Mouse (Mus musculus) cerebellum, adult 2 months (tissue): ENCODE data around the gene Kcnc2. TPM values are rescaled to one million over a fixed set of nuclear protein-coding genes. Genes with fewer than 3 reads are reported as not detected.

Experiments used
- DNase-seq, 2 experiments: peaks; one replicate each; pipeline ENCODE4 v3.0.0; 2021
- H3K27ac ChIP-seq: fragments of 200-500 bp; 2 replicates; pipeline ENCODE4 v1.5.1; 2012; ENCODE audit warnings: low read length, control low read depth, inconsistent platforms; ENCODE audit not compliant: insufficient read depth
- H3K27me3 ChIP-seq: fragments of 200-500 bp; 2 replicates; pipeline ENCODE4 v1.6.1; 2012; ENCODE audit warnings: inconsistent platforms, mild to moderate bottlenecking, low read length, moderate library complexity; ENCODE audit not compliant: control insufficient read depth, insufficient read depth
- H3K4me1 ChIP-seq: fragments of 200-500 bp; 2 replicates; pipeline ENCODE4 v1.6.1; 2011; ENCODE audit warnings: low read length; ENCODE audit not compliant: control insufficient read depth, insufficient read depth
- H3K4me3 ChIP-seq: fragments of 200-500 bp; replicated peaks from 2 replicates; pipeline ENCODE3; 2011; ENCODE audit warnings: mild to moderate bottlenecking, low read depth, low read length, control low read depth; ENCODE audit not compliant: insufficient read depth
- CTCF ChIP-seq: fragments of 200-500 bp; IDR thresholded peaks from 2 replicates; pipeline ENCODE4 v1.5.1; 2011; ENCODE audit warnings: low read depth, mild to moderate bottlenecking, control low read depth, low read length, moderate library complexity, borderline replicate concordance; ENCODE audit not compliant: insufficient read depth
- POLR2A ChIP-seq: fragments of 200-500 bp; IDR thresholded peaks from 2 replicates; pipeline ENCODE4 v1.6.1; 2011; ENCODE audit warnings: low read length, control low read depth, borderline replicate concordance; ENCODE audit not compliant: insufficient read depth
- whole genome bisulfite sequencing: fragments of 180-500 bp; shearing (Covaris S2); methylation state at CpG from one replicate; pipeline ENCODE4 v1.1.7; 2018; 5-methylcytosine and 5-hydroxymethylcytosine counted together
- polyA plus RNA-seq: library from polyadenylated mRNA; depleted of rRNA; stranded (reverse); fragments of >200 nt; gene quantifications from 2 replicates; pipeline ENCODE4 v1.2.3, GENCODE M21; 2012

Gene Kcnc2
- polyA plus RNA-seq, 1 experiment = 21.1 TPM

- no peak overlapping the region for H3K27ac ChIP-seq
- no peaks in the 10 kb centered on the region for H3K27me3 ChIP-seq
- DNase-seq = no peak
- H3K4me3 ChIP-seq = no peak overlapping the region
- WGBS = 86% methylated on average over 2 of the region's 2 CpGs
- TF ChIP-seq POLR2A (no peak), CTCF (no peak)
- no peaks in the 10 kb centered on the region for H3K4me1 ChIP-seq
Measured at GRCm38 (mm10) chr10:112409525-112409924, 138.6 kb downstream of the Kcnc2 start.

DNA sequence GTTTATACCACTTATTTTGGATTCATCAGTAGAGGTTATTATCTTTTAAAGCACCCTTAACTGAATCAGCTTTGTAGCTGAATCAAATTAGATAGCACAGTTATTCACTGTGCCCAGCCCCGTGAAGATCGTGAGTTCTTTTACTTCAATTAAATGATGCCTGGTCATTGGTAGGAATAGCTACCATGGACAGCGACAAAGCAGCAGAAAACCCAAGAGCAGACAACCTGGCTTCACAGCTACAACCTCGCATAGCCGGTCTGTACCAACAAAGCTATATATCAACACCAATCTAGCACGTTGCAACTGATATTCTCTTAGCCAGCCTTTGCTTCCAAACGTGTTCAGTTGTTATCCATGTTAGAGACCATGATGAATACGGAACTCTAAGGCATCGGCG lies 152.4 kb downstream of the Kcnc2 start:
- WGBS = 61% methylated on average over 10 of the region's 10 CpGs
- no peaks in the 10 kb centered on the region for H3K4me1 ChIP-seq
- H3K4me3 ChIP-seq = no peak overlapping the region
- no peaks in the 10 kb centered on the region for H3K27me3 ChIP-seq
- DNase-seq = no peak
- TF ChIP-seq POLR2A = no peak
- H3K27ac ChIP-seq = no peak overlapping the region

GRCm38 (mm10) chr10:112436950-112437349 lies 166.0 kb downstream of the Kcnc2 start:
- TF ChIP-seq CTCF = no peak
- TF ChIP-seq POLR2A = no peak
- DNase-seq = no peak
- 77% methylated on average over 2 of the region's 2 CpGs for WGBS
- H3K27me3 ChIP-seq = no peaks in the 10 kb centered on the region
- H3K27ac ChIP-seq = no peak overlapping the region
- H3K4me3 ChIP-seq = no peak overlapping the region
- H3K4me1 ChIP-seq = no peaks in the 10 kb centered on the region

DNA sequence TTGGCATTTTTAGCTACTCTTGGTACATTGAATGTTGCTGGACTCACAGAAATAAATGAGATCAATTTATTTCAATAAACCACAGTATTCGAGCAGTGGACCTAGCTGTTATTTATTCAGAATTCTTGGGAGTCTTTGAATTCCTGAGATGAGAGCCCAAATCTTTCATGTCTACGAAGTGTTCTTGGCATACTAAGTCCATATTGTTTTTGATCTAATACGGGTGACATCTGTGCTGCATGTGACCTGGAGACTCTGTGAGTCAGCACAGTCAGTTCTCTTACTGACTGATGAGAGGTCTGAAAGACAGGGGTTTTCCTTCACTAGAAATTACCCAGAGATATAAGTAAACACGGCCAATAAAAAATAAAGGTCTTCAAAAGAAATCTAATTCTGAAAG lies 173.7 kb downstream of the Kcnc2 start:
- TF ChIP-seq POLR2A (no peak), CTCF (no peak)
- Histone ChIP-seq H3K27me3 (no peaks in the 10 kb centered on the region), H3K4me1 (no peaks in the 10 kb centered on the region), H3K27ac (no peak overlapping the region), H3K4me3 (no peak overlapping the region)
- DNase-seq = no peak
- WGBS = 64% methylated on average over 4 of the region's 4 CpGs

DNA sequence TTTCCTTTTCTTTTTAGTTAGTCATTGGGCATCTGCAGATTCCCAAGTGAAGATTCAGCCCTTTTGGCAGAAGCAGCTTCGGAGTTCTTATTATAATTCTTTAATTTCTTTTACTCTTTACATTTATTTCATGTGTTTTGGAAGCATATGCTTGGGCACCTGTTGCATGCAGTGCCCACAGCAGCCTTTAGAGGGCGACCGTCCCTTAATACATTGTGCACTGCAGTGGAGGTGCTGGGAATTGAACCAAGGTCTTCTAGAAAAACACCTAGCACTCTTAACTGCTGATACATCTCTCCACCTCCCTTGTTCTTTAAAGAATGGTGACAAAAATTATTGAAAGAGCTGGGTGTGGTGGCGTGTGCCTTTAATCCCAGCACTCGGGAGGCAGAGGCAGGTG lies 180.0 kb downstream of the Kcnc2 start:
- Histone ChIP-seq H3K27ac (no peak overlapping the region), H3K4me1 (no peaks in the 10 kb centered on the region), H3K27me3 (no peaks in the 10 kb centered on the region), H3K4me3 (no peak overlapping the region)
- 81% methylated on average over 5 of the region's 5 CpGs for WGBS
- no peak for DNase-seq
- TF ChIP-seq POLR2A = no peak
- TF ChIP-seq CTCF = no peak

DNA sequence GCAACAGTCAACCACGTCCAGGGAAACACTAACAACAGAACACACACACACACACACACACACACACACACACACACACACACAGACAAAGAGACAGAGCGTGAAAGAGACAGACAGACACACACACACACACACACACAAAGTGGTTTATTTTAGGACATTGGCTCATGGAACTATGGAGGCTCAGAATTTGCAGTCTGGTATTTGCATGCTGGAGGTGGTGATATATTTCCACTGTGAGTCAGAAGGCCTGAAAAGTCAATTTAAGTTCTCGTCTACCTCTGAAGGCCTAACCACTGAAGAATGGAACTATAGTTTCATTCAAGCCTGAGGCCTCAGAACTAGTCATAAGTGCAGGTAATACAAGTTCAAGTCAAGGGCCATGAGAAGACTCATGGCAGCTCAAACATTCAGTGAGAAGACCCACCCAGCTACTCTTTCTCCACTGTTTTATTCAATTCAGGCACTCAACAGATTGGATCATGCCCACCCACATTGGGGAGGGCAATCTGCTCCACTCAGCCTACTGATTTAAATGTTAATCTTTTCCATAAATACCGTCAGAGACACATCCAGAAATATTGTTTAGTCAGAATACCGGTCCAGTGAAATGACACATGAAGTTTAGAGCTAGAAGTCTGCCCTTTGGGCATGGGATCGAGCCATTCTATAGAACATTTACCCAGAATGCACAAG lies 197.9 kb downstream of the Kcnc2 start:
- no peak overlapping the region for H3K4me3 ChIP-seq
- WGBS = 86% methylated on average over 6 of the region's 6 CpGs
- H3K27me3 ChIP-seq = no peaks in the 10 kb centered on the region
- DNase-seq = no peak
- no peak overlapping the region for H3K27ac ChIP-seq
- H3K4me1 ChIP-seq = no peaks in the 10 kb centered on the region
- no peak for TF ChIP-seq CTCF
- TF ChIP-seq POLR2A = no peak

DNA sequence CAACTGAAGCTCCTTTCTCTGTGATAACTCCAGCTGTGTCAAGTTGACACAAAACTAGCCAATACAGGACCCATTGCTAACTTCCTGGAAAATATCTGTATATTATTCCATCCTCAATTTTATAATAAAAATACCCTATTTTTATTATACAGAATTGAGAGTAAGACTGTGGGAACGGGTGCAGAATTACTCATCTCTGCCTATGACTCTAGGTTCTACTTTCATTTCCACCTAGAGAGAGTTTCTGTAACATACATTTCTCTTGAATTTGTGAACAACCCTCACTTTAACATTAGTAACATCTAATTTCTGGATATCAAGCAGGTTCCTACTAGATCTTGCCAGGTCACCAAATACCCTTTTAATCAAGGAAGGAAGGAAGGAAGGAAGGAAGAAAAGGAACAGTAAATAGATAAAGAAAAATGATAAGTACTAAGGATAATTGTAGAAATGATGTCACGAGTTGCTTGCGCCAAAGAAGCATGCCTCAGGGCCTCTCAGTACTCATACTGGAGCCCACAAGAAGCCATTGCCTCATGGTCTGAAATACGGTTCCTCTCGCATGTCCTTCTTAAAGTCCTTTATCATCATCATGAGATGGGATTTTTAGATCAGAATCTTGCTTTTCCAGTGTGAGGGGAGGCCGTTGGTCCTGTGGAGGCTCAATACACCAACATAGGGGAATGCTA lies 203.3 kb downstream of the Kcnc2 start:
- Histone ChIP-seq H3K4me3 (no peak overlapping the region), H3K27me3 (no peaks in the 10 kb centered on the region), H3K27ac (no peak overlapping the region), H3K4me1 (no peaks in the 10 kb centered on the region)
- 93% methylated on average over 6 of the region's 6 CpGs for WGBS
- DNase-seq = no peak
- TF ChIP-seq POLR2A = no peak
- TF ChIP-seq CTCF = no peak

- no peaks in the 10 kb centered on the region for H3K4me1 ChIP-seq
- no peak overlapping the region for H3K4me3 ChIP-seq
- DNase-seq = no peak
- H3K27ac ChIP-seq = no peak overlapping the region
- no peaks in the 10 kb centered on the region; the same call in 1 of the 2 replicates for H3K27me3 ChIP-seq
- 92% methylated on average over 2 of the region's 2 CpGs for WGBS
- TF ChIP-seq CTCF = no peak
Measured at GRCm38 (mm10) chr10:112481461-112481860, 210.5 kb downstream of the Kcnc2 start.
